Mouse (Mus musculus): ENCODE measurements around the gene Zeb2. TPM values are rescaled to one million over a fixed set of nuclear protein-coding genes. Genes with fewer than 3 reads are reported as not detected.

Gene Zeb2
- polyA plus RNA-seq, 1 experiment from 2014 or later: 44.5 TPM

GRCm38 (mm10) chr2:45104066-45104465 is 13.1 kb downstream of the Zeb2 start:
- Histone ChIP-seq H3K36me3 (ENCODE audit: control insufficient read depth, insufficient read depth, low read length) (peaks cover 11% of the 10 kb centered on the region; the same call in 1 of the 2 replicates), H3K27me3 (replicated peaks; ENCODE audit: control insufficient read depth, insufficient read depth, low read length) (peaks cover 16% of the 10 kb centered on the region), H3K9ac (ENCODE audit: low read length) (peak overlapping the region; percentile 6; the same call in 1 of the 2 replicates), H3K27ac (ENCODE audit: low read depth) (0 out of 2 replicates have a peak overlapping the region, but pooled peaks have one; percentile 4), H3K4me3 (ENCODE audit: low read depth, low read length) (peak overlapping the region; percentile 6; the same call in 1 of the 2 replicates), H3K4me1 (replicated peaks; ENCODE audit: control insufficient read depth, insufficient read depth, low read length) (peaks cover 5% of the 10 kb centered on the region; the same call in 1 of the 2 replicates), H3K4me2 (ENCODE audit: low read length) (peak overlapping the region; percentile 75), H3K9me3 (ENCODE audit: control insufficient read depth, low read length) (no peaks in the 10 kb centered on the region)
- DNase-seq (ENCODE audit: low spot score) (peak; percentile 31), ATAC-seq (replicated peaks; ENCODE audit: low FRiP score, low TSS enrichment, low read depth) (no peak)
- WGBS: 48% methylated on average over 4 of the region's 4 CpGs

GRCm38 (mm10) chr2:45103021-45103983 is 13.9 kb downstream of the Zeb2 start:
- Histone ChIP-seq H3K9ac (ENCODE audit: low read length) (no peak overlapping the region), H3K36me3 (ENCODE audit: control insufficient read depth, insufficient read depth, low read length) (peaks cover 11% of the 10 kb centered on the region; the same call in 1 of the 2 replicates), H3K27me3 (replicated peaks; ENCODE audit: control insufficient read depth, insufficient read depth, low read length) (peaks cover 11% of the 10 kb centered on the region), H3K4me2 (ENCODE audit: low read length) (peak overlapping the region; percentile 15), H3K4me3 (ENCODE audit: low read depth, low read length) (no peak overlapping the region), H3K9me3 (ENCODE audit: control insufficient read depth, low read length) (no peaks in the 10 kb centered on the region), H3K27ac (ENCODE audit: low read depth) (no peak overlapping the region), H3K4me1 (replicated peaks; ENCODE audit: control insufficient read depth, insufficient read depth, low read length) (peaks cover 5% of the 10 kb centered on the region; the same call in 1 of the 2 replicates)
- 36% methylated on average over 10 of the region's 10 CpGs for WGBS
- DNase-seq (ENCODE audit: low spot score) (peak; percentile 53), ATAC-seq (replicated peaks; ENCODE audit: low FRiP score, low TSS enrichment, low read depth) (no peak)

- Histone ChIP-seq H3K9me3 (ENCODE audit: control insufficient read depth, low read length) (no peaks in the 10 kb centered on the region), H3K27me3 (replicated peaks; ENCODE audit: control insufficient read depth, insufficient read depth, low read length) (peaks cover 11% of the 10 kb centered on the region), H3K27ac (ENCODE audit: low read depth) (no peak overlapping the region), H3K9ac (ENCODE audit: low read length) (no peak overlapping the region), H3K4me3 (ENCODE audit: low read depth, low read length) (no peak overlapping the region), H3K4me2 (ENCODE audit: low read length) (no peak overlapping the region), H3K36me3 (ENCODE audit: control insufficient read depth, insufficient read depth, low read length) (peaks cover 11% of the 10 kb centered on the region; the same call in 1 of the 2 replicates), H3K4me1 (replicated peaks; ENCODE audit: control insufficient read depth, insufficient read depth, low read length) (peaks cover 9% of the 10 kb centered on the region)
- ATAC-seq (replicated peaks; ENCODE audit: low FRiP score, low TSS enrichment, low read depth): no peak
- 38% methylated on average over 8 of the region's 8 CpGs for WGBS
- DNase-seq (ENCODE audit: low spot score): peak; percentile 51
Measured at GRCm38 (mm10) chr2:45102191-45102638, 15.0 kb downstream of the Zeb2 start.

- Histone ChIP-seq H3K27ac (ENCODE audit: low read depth) (no peak overlapping the region), H3K27me3 (replicated peaks; ENCODE audit: control insufficient read depth, insufficient read depth, low read length) (peaks cover 11% of the 10 kb centered on the region; the same call in 1 of the 2 replicates), H3K36me3 (ENCODE audit: control insufficient read depth, insufficient read depth, low read length) (peaks cover 11% of the 10 kb centered on the region; the same call in 1 of the 2 replicates), H3K9me3 (ENCODE audit: control insufficient read depth, low read length) (no peaks in the 10 kb centered on the region), H3K4me3 (ENCODE audit: low read depth, low read length) (no peak overlapping the region), H3K4me2 (ENCODE audit: low read length) (no peak overlapping the region), H3K4me1 (replicated peaks; ENCODE audit: control insufficient read depth, insufficient read depth, low read length) (peaks cover 14% of the 10 kb centered on the region), H3K9ac (ENCODE audit: low read length) (no peak overlapping the region)
- DNase-seq (ENCODE audit: low spot score): peak; percentile 29
- ATAC-seq (replicated peaks; ENCODE audit: low FRiP score, low TSS enrichment, low read depth): no peak
- 63% methylated on average over 2 of the region's 2 CpGs for WGBS
Measured at GRCm38 (mm10) chr2:45101586-45101985, 15.6 kb downstream of the Zeb2 start.

- H3K27me3 ChIP-seq (replicated peaks; ENCODE audit: control insufficient read depth, insufficient read depth, low read length): peaks cover 11% of the 10 kb centered on the region; the same call in 1 of the 2 replicates
- H3K4me3 ChIP-seq (ENCODE audit: low read depth, low read length): no peak overlapping the region
- H3K4me1 ChIP-seq (replicated peaks; ENCODE audit: control insufficient read depth, insufficient read depth, low read length): peaks cover 18% of the 10 kb centered on the region
- no peak for ATAC-seq (replicated peaks; ENCODE audit: low FRiP score, low TSS enrichment, low read depth)
- WGBS: 54% methylated on average over 4 of the region's 4 CpGs
- H3K36me3 ChIP-seq (ENCODE audit: control insufficient read depth, insufficient read depth, low read length): peaks cover 11% of the 10 kb centered on the region; the same call in 1 of the 2 replicates
- no peak overlapping the region for H3K4me2 ChIP-seq (ENCODE audit: low read length)
- DNase-seq (ENCODE audit: low spot score): peak; percentile 48
- no peak overlapping the region for H3K27ac ChIP-seq (ENCODE audit: low read depth)
- no peak overlapping the region for H3K9ac ChIP-seq (ENCODE audit: low read length)
- H3K9me3 ChIP-seq (ENCODE audit: control insufficient read depth, low read length): no peaks in the 10 kb centered on the region
Measured at GRCm38 (mm10) chr2:45101040-45101439, 16.2 kb downstream of the Zeb2 start.

- no peak overlapping the region for H3K9ac ChIP-seq (ENCODE audit: low read length)
- no peak overlapping the region for H3K4me2 ChIP-seq (ENCODE audit: low read length)
- H3K27me3 ChIP-seq (replicated peaks; ENCODE audit: control insufficient read depth, insufficient read depth, low read length): peaks cover 10% of the 10 kb centered on the region; the same call in 1 of the 2 replicates
- 68% methylated on average over 7 of the region's 7 CpGs for WGBS
- ATAC-seq (replicated peaks; ENCODE audit: low FRiP score, low TSS enrichment, low read depth): no peak
- H3K4me3 ChIP-seq (ENCODE audit: low read depth, low read length): no peak overlapping the region
- H3K27ac ChIP-seq (ENCODE audit: low read depth): no peak overlapping the region
- H3K4me1 ChIP-seq (replicated peaks; ENCODE audit: control insufficient read depth, insufficient read depth, low read length): peaks cover 18% of the 10 kb centered on the region
- no peaks in the 10 kb centered on the region for H3K9me3 ChIP-seq (ENCODE audit: control insufficient read depth, low read length)
- DNase-seq (ENCODE audit: low spot score): peak; percentile 50
- peaks cover 11% of the 10 kb centered on the region; the same call in 1 of the 2 replicates for H3K36me3 ChIP-seq (ENCODE audit: control insufficient read depth, insufficient read depth, low read length)
Measured at GRCm38 (mm10) chr2:45100628-45101027, 16.6 kb downstream of the Zeb2 start.

- H3K4me1 ChIP-seq (replicated peaks; ENCODE audit: control insufficient read depth, insufficient read depth, low read length): peaks cover 18% of the 10 kb centered on the region
- DNase-seq (ENCODE audit: low spot score) (no peak), ATAC-seq (replicated peaks; ENCODE audit: low FRiP score, low TSS enrichment, low read depth) (no peak)
- no peaks in the 10 kb centered on the region for H3K9me3 ChIP-seq (ENCODE audit: control insufficient read depth, low read length)
- H3K27me3 ChIP-seq (replicated peaks; ENCODE audit: control insufficient read depth, insufficient read depth, low read length): 0 out of 2 replicates have a peak, but pooled peaks cover 4% of the 10 kb centered on the region
- no peak overlapping the region for H3K4me3 ChIP-seq (ENCODE audit: low read depth, low read length)
- H3K4me2 ChIP-seq (ENCODE audit: low read length): no peak overlapping the region
- H3K9ac ChIP-seq (ENCODE audit: low read length): no peak overlapping the region
- H3K36me3 ChIP-seq (ENCODE audit: control insufficient read depth, insufficient read depth, low read length): peaks cover 5% of the 10 kb centered on the region; the same call in 1 of the 2 replicates
- no peak overlapping the region for H3K27ac ChIP-seq (ENCODE audit: low read depth)
- 70% methylated on average over 4 of the region's 4 CpGs for WGBS
Measured at GRCm38 (mm10) chr2:45100017-45100416, 17.2 kb downstream of the Zeb2 start.

- Histone ChIP-seq H3K9ac (ENCODE audit: low read length) (no peak overlapping the region), H3K4me1 (replicated peaks; ENCODE audit: control insufficient read depth, insufficient read depth, low read length) (peaks cover 18% of the 10 kb centered on the region), H3K27ac (ENCODE audit: low read depth) (no peak overlapping the region), H3K9me3 (ENCODE audit: control insufficient read depth, low read length) (no peaks in the 10 kb centered on the region), H3K4me3 (ENCODE audit: low read depth, low read length) (no peak overlapping the region), H3K4me2 (ENCODE audit: low read length) (no peak overlapping the region), H3K36me3 (ENCODE audit: control insufficient read depth, insufficient read depth, low read length) (peaks cover 10% of the 10 kb centered on the region; the same call in 1 of the 2 replicates), H3K27me3 (replicated peaks; ENCODE audit: control insufficient read depth, insufficient read depth, low read length) (0 out of 2 replicates have a peak, but pooled peaks cover 4% of the 10 kb centered on the region)
- DNase-seq (ENCODE audit: low spot score) (no peak), ATAC-seq (replicated peaks; ENCODE audit: low FRiP score, low TSS enrichment, low read depth) (no peak)
- WGBS: 82% methylated on average over 4 of the region's 4 CpGs
Measured at GRCm38 (mm10) chr2:45099081-45099480, 18.1 kb downstream of the Zeb2 start.

All from intestine, embryonic 14.5 days (tissue).